Mouse (Mus musculus) intestine, embryonic 14.5 days (tissue): Measurements from ENCODE around the gene Sdad1. TPM values are rescaled to one million over a fixed set of nuclear protein-coding genes. Genes with fewer than 3 reads are reported as not detected.

Experiments used
- ATAC-seq: fragments of 200-750 bp; cut with Nextera tagmentation; replicated peaks from 2 replicates; pipeline ENCODE4 v1.8.0; 2017; ENCODE audit warnings: low read depth, moderate number of reproducible peaks, moderate TSS enrichment, moderate library complexity; ENCODE audit not compliant: low FRiP score, low TSS enrichment
- DNase-seq: peaks from one replicate; pipeline ENCODE4 v3.0.0-alpha.2; 2018; ENCODE audit warnings: low spot score
- H3K27ac ChIP-seq: fragments of 300-500 bp; sonication (generic); 2 replicates; pipeline ENCODE4 v1.5.1; 2014; ENCODE audit warnings: low read depth, mild to moderate bottlenecking, control low read depth
- H3K27me3 ChIP-seq: fragments of 300-500 bp; sonication (generic); replicated peaks from 2 replicates; pipeline ENCODE4 v1.6.1; 2014; ENCODE audit warnings: low read length, control low read depth; ENCODE audit not compliant: control insufficient read depth, insufficient read depth
- H3K36me3 ChIP-seq: fragments of 300-500 bp; sonication (generic); 2 replicates; pipeline ENCODE4 v1.6.1; 2014; ENCODE audit warnings: low read length, control low read depth; ENCODE audit not compliant: control insufficient read depth, insufficient read depth
- H3K4me1 ChIP-seq: fragments of 300-500 bp; sonication (generic); replicated peaks from 2 replicates; pipeline ENCODE4 v1.6.1; 2014; ENCODE audit warnings: low read length, control low read depth, mixed read lengths; ENCODE audit not compliant: control insufficient read depth, insufficient read depth
- H3K4me2 ChIP-seq: fragments of 300-500 bp; sonication (generic); 2 replicates; pipeline ENCODE4 v1.6.1; 2014; ENCODE audit warnings: low read length
- H3K4me3 ChIP-seq: fragments of 300-500 bp; sonication (generic); 2 replicates; pipeline ENCODE4 v1.5.1; 2014; ENCODE audit warnings: low read depth, low read length, control low read depth, mixed read lengths
- H3K9ac ChIP-seq: fragments of 300-500 bp; sonication (generic); 2 replicates; pipeline ENCODE4 v1.6.1; 2014; ENCODE audit warnings: mild to moderate bottlenecking, low read length
- H3K9me3 ChIP-seq: fragments of 300-500 bp; sonication (generic); 2 replicates; pipeline ENCODE4 v1.6.1; 2016; ENCODE audit warnings: low read length, control low read depth; ENCODE audit not compliant: control insufficient read depth
- WGBS: fragments of 180-500 bp; shearing (Covaris S2); extraction: QIAGEN DNeasy Blood & Tissue Kit; methylation state at CpG from one replicate; pipeline ENCODE4 v1.1.7; 2014; 5-methylcytosine and 5-hydroxymethylcytosine counted together
- polyA plus RNA-seq: library from polyadenylated mRNA; unstranded; fragments of >200 nt; fragmentation: Nextera tagmentation; extraction: Ambion mirVana; gene quantifications from 2 replicates; pipeline ENCODE4 v1.2.1, GENCODE M21; 2014

Gene Sdad1
- polyA plus RNA-seq, 1 experiment from 2014 or later: 47.4 TPM

GRCm38 (mm10) chr5:92322612-92323011, 12.3 kb upstream of the Sdad1 start:
- DNase-seq: no peak
- Histone ChIP-seq H3K27ac (no peak overlapping the region), H3K9me3 (no peaks in the 10 kb centered on the region), H3K36me3 (no peaks in the 10 kb centered on the region), H3K27me3 (no peaks in the 10 kb centered on the region), H3K4me3 (no peak overlapping the region), H3K9ac (no peak overlapping the region), H3K4me1 (0 out of 2 replicates have a peak, but pooled peaks cover 5% of the 10 kb centered on the region), H3K4me2 (no peak overlapping the region)
- ATAC-seq: no peak
- 79% methylated on average over 4 of the region's 4 CpGs for WGBS

- Histone ChIP-seq H3K27ac (no peak overlapping the region), H3K9me3 (no peaks in the 10 kb centered on the region), H3K4me2 (no peak overlapping the region), H3K27me3 (no peaks in the 10 kb centered on the region), H3K4me3 (no peak overlapping the region), H3K36me3 (no peaks in the 10 kb centered on the region), H3K4me1 (0 out of 2 replicates have a peak, but pooled peaks cover 5% of the 10 kb centered on the region), H3K9ac (no peak overlapping the region)
- ATAC-seq (no peak), DNase-seq (no peak)
- 41% methylated on average over 8 of the region's 8 CpGs for WGBS
These were observed 11.5 kb upstream of the Sdad1 start for GRCm38 (mm10) chr5:92321631-92322400.

- no peak for DNase-seq
- no peak for ATAC-seq
- H3K27me3 ChIP-seq: no peaks in the 10 kb centered on the region
- WGBS: 90% methylated on average over 14 of the region's 14 CpGs
- no peak overlapping the region for H3K4me2 ChIP-seq
- H3K4me3 ChIP-seq: no peak overlapping the region
- H3K9me3 ChIP-seq: no peaks in the 10 kb centered on the region
- no peaks in the 10 kb centered on the region for H3K36me3 ChIP-seq
- no peak overlapping the region for H3K27ac ChIP-seq
- H3K4me1 ChIP-seq: 0 out of 2 replicates have a peak, but pooled peaks cover 5% of the 10 kb centered on the region
- no peak overlapping the region for H3K9ac ChIP-seq
These were observed 8.3 kb upstream of the Sdad1 start for GRCm38 (mm10) chr5:92318596-92318995.

- H3K27ac ChIP-seq: no peak overlapping the region
- no peaks in the 10 kb centered on the region for H3K9me3 ChIP-seq
- 76% methylated on average over 7 of the region's 7 CpGs for WGBS
- DNase-seq (no peak), ATAC-seq (no peak)
- H3K4me3 ChIP-seq: no peak overlapping the region
- 0 out of 2 replicates have a peak, but pooled peaks cover 5% of the 10 kb centered on the region for H3K4me1 ChIP-seq
- no peak overlapping the region for H3K4me2 ChIP-seq
- H3K36me3 ChIP-seq: no peaks in the 10 kb centered on the region
- no peaks in the 10 kb centered on the region for H3K27me3 ChIP-seq
- no peak overlapping the region for H3K9ac ChIP-seq
These were observed 7.8 kb upstream of the Sdad1 start for GRCm38 (mm10) chr5:92318119-92318518.

- WGBS: 48% methylated on average over 7 of the region's 7 CpGs
- ATAC-seq: no peak
- Histone ChIP-seq H3K27me3 (no peaks in the 10 kb centered on the region), H3K36me3 (no peaks in the 10 kb centered on the region), H3K4me2 (no peak overlapping the region), H3K9me3 (no peaks in the 10 kb centered on the region), H3K27ac (no peak overlapping the region), H3K4me1 (peaks cover 7% of the 10 kb centered on the region; the same call in 1 of the 2 replicates), H3K9ac (no peak overlapping the region), H3K4me3 (no peak overlapping the region)
- DNase-seq: no peak
These were observed 3.5 kb upstream of the Sdad1 start for GRCm38 (mm10) chr5:92313776-92314175.

GRCm38 (mm10) chr5:92312046-92312715, 1.9 kb upstream of the Sdad1 start:
- no peak overlapping the region for H3K4me3 ChIP-seq
- WGBS: 14% methylated on average over 13 of the region's 13 CpGs
- H3K9ac ChIP-seq: no peak overlapping the region
- H3K27me3 ChIP-seq: no peaks in the 10 kb centered on the region
- H3K27ac ChIP-seq: no peak overlapping the region
- DNase-seq (peak; percentile 91), ATAC-seq (no peak)
- no peaks in the 10 kb centered on the region for H3K36me3 ChIP-seq
- H3K4me1 ChIP-seq: peaks cover 11% of the 10 kb centered on the region; the same call in 1 of the 2 replicates
- H3K9me3 ChIP-seq: no peaks in the 10 kb centered on the region
- no peak overlapping the region for H3K4me2 ChIP-seq

GRCm38 (mm10) chr5:92304291-92304690, 6.0 kb downstream of the Sdad1 start:
- WGBS: 76% methylated on average over 3 of the region's 3 CpGs
- H3K4me1 ChIP-seq: peaks cover 7% of the 10 kb centered on the region; the same call in 1 of the 2 replicates
- no peak for DNase-seq
- H3K27me3 ChIP-seq: no peaks in the 10 kb centered on the region
- H3K36me3 ChIP-seq: peaks cover 70% of the 10 kb centered on the region
- no peak overlapping the region for H3K4me3 ChIP-seq
- no peak overlapping the region for H3K4me2 ChIP-seq
- ATAC-seq: no peak
- no peak overlapping the region for H3K9ac ChIP-seq
- H3K9me3 ChIP-seq: no peaks in the 10 kb centered on the region
- H3K27ac ChIP-seq: no peak overlapping the region

GRCm38 (mm10) chr5:92302149-92302840, 8.0 kb downstream of the Sdad1 start:
- Histone ChIP-seq H3K36me3 (peaks cover 82% of the 10 kb centered on the region), H3K9me3 (no peaks in the 10 kb centered on the region), H3K4me1 (no peaks in the 10 kb centered on the region), H3K9ac (no peak overlapping the region), H3K4me3 (no peak overlapping the region), H3K4me2 (no peak overlapping the region), H3K27me3 (no peaks in the 10 kb centered on the region), H3K27ac (no peak overlapping the region)
- 89% methylated on average over 13 of the region's 13 CpGs for WGBS
- ATAC-seq (no peak), DNase-seq (no peak)
